Mouse (Mus musculus) liver, embryonic 11.5 days (tissue): Measurements from ENCODE around the gene Adk. TPM values are rescaled to one million over a fixed set of nuclear protein-coding genes. Genes with fewer than 3 reads are reported as not detected.

Experiments
- ATAC-seq: fragments of 200-750 bp; cut with Nextera tagmentation; replicated peaks from 2 replicates; pipeline ENCODE4 v1.8.0; 2017; ENCODE audit warnings: moderate number of reproducible peaks, mild to moderate bottlenecking, moderate TSS enrichment, moderate library complexity; ENCODE audit not compliant: low FRiP score
- DNase-seq: peaks from one replicate; pipeline ENCODE4 v3.0.0-alpha.2; 2017; ENCODE audit warnings: low spot score
- H3K27ac ChIP-seq: fragments of 300-500 bp; sonication (generic); 2 replicates; pipeline ENCODE4 v1.5.1; 2014; ENCODE audit warnings: mild to moderate bottlenecking, low read depth, low read length, control low read depth
- H3K27me3 ChIP-seq: fragments of 300-500 bp; sonication (generic); replicated peaks from 2 replicates; pipeline ENCODE4 v1.6.1; 2014; ENCODE audit warnings: low read length, mixed read lengths; ENCODE audit not compliant: control insufficient read depth, insufficient read depth
- H3K36me3 ChIP-seq: fragments of 300-500 bp; sonication (generic); 2 replicates; pipeline ENCODE4 v1.6.1; 2014; ENCODE audit warnings: mild to moderate bottlenecking, low read length, moderate library complexity, mixed read lengths; ENCODE audit not compliant: control insufficient read depth, insufficient read depth
- H3K4me1 ChIP-seq: fragments of 300-500 bp; sonication (generic); replicated peaks from 2 replicates; pipeline ENCODE4 v1.6.1; 2014; ENCODE audit warnings: low read length, mixed read lengths; ENCODE audit not compliant: control insufficient read depth, insufficient read depth
- H3K4me2 ChIP-seq: fragments of 300-500 bp; sonication (generic); 2 replicates; pipeline ENCODE4 v1.6.1; 2014; ENCODE audit warnings: mild to moderate bottlenecking, control low read depth, moderate library complexity
- H3K4me3 ChIP-seq: fragments of 300-500 bp; sonication (generic); 2 replicates; pipeline ENCODE4 v1.5.1; 2014; ENCODE audit warnings: low read depth, low read length, control low read depth
- H3K9ac ChIP-seq: fragments of 300-500 bp; sonication (generic); 2 replicates; pipeline ENCODE4 v1.6.1; 2014; ENCODE audit warnings: low read depth, low read length, control low read depth
- H3K9me3 ChIP-seq: fragments of 300-500 bp; sonication (generic); 2 replicates; pipeline ENCODE4 v1.6.1; 2016; ENCODE audit warnings: low read length, inconsistent platforms, mixed read lengths; ENCODE audit not compliant: control insufficient read depth
- WGBS: fragments of 180-500 bp; shearing (Covaris S2); extraction: QIAGEN DNeasy Blood & Tissue Kit; methylation state at CpG from one replicate; pipeline ENCODE4 v1.1.7; 2014; 5-methylcytosine and 5-hydroxymethylcytosine counted together
- polyA plus RNA-seq: library from polyadenylated mRNA; unstranded; fragments of >200 nt; fragmentation: Nextera tagmentation; extraction: Ambion mirVana; gene quantifications from 2 replicates; pipeline ENCODE4 v1.2.1, GENCODE M21; 2014

Adk gene
- polyA plus RNA-seq, 1 experiment from 2014 or later = 253 TPM

GRCm38 (mm10) chr14:21034271-21034670 is 18.1 kb upstream of the Adk start:
- Histone ChIP-seq H3K4me1 (peaks cover 3% of the 10 kb centered on the region; the same call in 1 of the 2 replicates), H3K27me3 (no peaks in the 10 kb centered on the region), H3K4me2 (no peak overlapping the region), H3K27ac (no peak overlapping the region), H3K9me3 (no peaks in the 10 kb centered on the region), H3K9ac (no peak overlapping the region), H3K4me3 (no peak overlapping the region), H3K36me3 (peaks cover 20% of the 10 kb centered on the region)
- 91% methylated on average over 4 of the region's 4 CpGs for WGBS
- DNase-seq = no peak
- ATAC-seq = no peak

GRCm38 (mm10) chr14:21034791-21035190 is 17.6 kb upstream of the Adk start:
- 83% methylated on average over 3 of the region's 3 CpGs for WGBS
- H3K36me3 ChIP-seq = peaks cover 19% of the 10 kb centered on the region

GRCm38 (mm10) chr14:21039077-21039476 is 13.3 kb upstream of the Adk start:
- Histone ChIP-seq H3K9me3 (no peaks in the 10 kb centered on the region), H3K9ac (no peak overlapping the region), H3K27me3 (no peaks in the 10 kb centered on the region), H3K27ac (no peak overlapping the region), H3K4me2 (no peak overlapping the region), H3K4me1 (no peaks in the 10 kb centered on the region), H3K4me3 (no peak overlapping the region), H3K36me3 (peaks cover 14% of the 10 kb centered on the region)
- no peak for ATAC-seq
- DNase-seq = no peak
- 80% methylated on average over 12 of the region's 12 CpGs for WGBS

More at GRCm38 (mm10) chr14:21034791-21035190, 17.6 kb upstream of the Adk start:
- H3K4me1 ChIP-seq = peaks cover 3% of the 10 kb centered on the region; the same call in 1 of the 2 replicates
- H3K9me3 ChIP-seq = no peaks in the 10 kb centered on the region
- no peak overlapping the region for H3K27ac ChIP-seq
- DNase-seq = no peak
- no peak overlapping the region for H3K4me3 ChIP-seq
- ATAC-seq = no peak
- H3K9ac ChIP-seq = no peak overlapping the region
- no peaks in the 10 kb centered on the region for H3K27me3 ChIP-seq
- no peak overlapping the region for H3K4me2 ChIP-seq

- DNase-seq = no peak
- Histone ChIP-seq H3K4me3 (no peak overlapping the region), H3K4me2 (no peak overlapping the region), H3K9me3 (no peaks in the 10 kb centered on the region), H3K36me3 (peaks cover 16% of the 10 kb centered on the region), H3K9ac (no peak overlapping the region), H3K27ac (no peak overlapping the region), H3K27me3 (no peaks in the 10 kb centered on the region), H3K4me1 (no peaks in the 10 kb centered on the region)
- no peak for ATAC-seq
- 85% methylated on average over 4 of the region's 4 CpGs for WGBS
Measured at GRCm38 (mm10) chr14:21039623-21040022, 12.8 kb upstream of the Adk start.

- no peak for DNase-seq
- no peak overlapping the region for H3K4me2 ChIP-seq
- no peak overlapping the region for H3K27ac ChIP-seq
- no peaks in the 10 kb centered on the region for H3K27me3 ChIP-seq
- ATAC-seq = no peak
- H3K9me3 ChIP-seq = no peaks in the 10 kb centered on the region
- no peak overlapping the region for H3K9ac ChIP-seq
- no peak overlapping the region for H3K4me3 ChIP-seq
- H3K4me1 ChIP-seq = no peaks in the 10 kb centered on the region
- 85% methylated on average over 2 of the region's 2 CpGs for WGBS
- peaks cover 2% of the 10 kb centered on the region; the same call in 1 of the 2 replicates for H3K36me3 ChIP-seq
Measured at GRCm38 (mm10) chr14:21047840-21048239, 4.5 kb upstream of the Adk start.

GRCm38 (mm10) chr14:21048879-21049278 is 3.5 kb upstream of the Adk start:
- DNase-seq = no peak
- no peak overlapping the region for H3K27ac ChIP-seq

GRCm38 (mm10) chr14:21050734-21051133 is 1.6 kb upstream of the Adk start:
- Histone ChIP-seq H3K9ac (no peak overlapping the region), H3K36me3 (peaks cover 5% of the 10 kb centered on the region; the same call in 1 of the 2 replicates), H3K4me1 (peaks cover 3% of the 10 kb centered on the region; the same call in 1 of the 2 replicates), H3K27me3 (no peaks in the 10 kb centered on the region), H3K4me2 (no peak overlapping the region; the same call in 1 of the 2 replicates), H3K4me3 (peak overlapping the region; percentile 74; the same call in 1 of the 2 replicates), H3K9me3 (no peaks in the 10 kb centered on the region), H3K27ac (no peak overlapping the region)
- no peak for ATAC-seq
- no peak for DNase-seq
- 71% methylated on average over 3 of the region's 3 CpGs for WGBS

More at GRCm38 (mm10) chr14:21048879-21049278, 3.5 kb upstream of the Adk start:
- Histone ChIP-seq H3K9ac (no peak overlapping the region), H3K4me2 (no peak overlapping the region), H3K9me3 (no peaks in the 10 kb centered on the region), H3K27me3 (no peaks in the 10 kb centered on the region), H3K4me3 (no peak overlapping the region), H3K36me3 (peaks cover 2% of the 10 kb centered on the region; the same call in 1 of the 2 replicates), H3K4me1 (0 out of 2 replicates have a peak, but pooled peaks cover 3% of the 10 kb centered on the region)
- no peak for ATAC-seq

- peaks cover 5% of the 10 kb centered on the region; the same call in 1 of the 2 replicates for H3K36me3 ChIP-seq
- peak overlapping the region; percentile 95 for H3K4me2 ChIP-seq
- no peaks in the 10 kb centered on the region for H3K27me3 ChIP-seq
- H3K27ac ChIP-seq = peak overlapping the region; percentile 94
- peak overlapping the region; percentile 74 for H3K4me3 ChIP-seq
- ATAC-seq (peak; percentile 10; the same call in 1 of the 2 replicates), DNase-seq (no peak)
- H3K4me1 ChIP-seq = peaks cover 3% of the 10 kb centered on the region; the same call in 1 of the 2 replicates
- WGBS = 9% methylated on average over 28 of the region's 28 CpGs
- H3K9me3 ChIP-seq = no peaks in the 10 kb centered on the region
- H3K9ac ChIP-seq = peak overlapping the region; percentile 69
Measured at GRCm38 (mm10) chr14:21051380-21052111, 828 bp upstream of the Adk start.

GRCm38 (mm10) chr14:21052781-21053130 is 382 bp downstream of the Adk start:
- Histone ChIP-seq H3K27me3 (no peaks in the 10 kb centered on the region), H3K4me1 (peaks cover 3% of the 10 kb centered on the region; the same call in 1 of the 2 replicates), H3K4me3 (peak overlapping the region; percentile 74), H3K9ac (peak overlapping the region; percentile 87), H3K36me3 (peaks cover 5% of the 10 kb centered on the region; the same call in 1 of the 2 replicates), H3K4me2 (peak overlapping the region; percentile 95), H3K9me3 (no peaks in the 10 kb centered on the region), H3K27ac (peak overlapping the region; percentile 94)
- no peak for DNase-seq
- peak; percentile 76 for ATAC-seq
- under 1% methylated on average over 25 of the region's 25 CpGs for WGBS
